Mouse (Mus musculus): ENCODE measurements at regions not wholly inside any gene's neighbourhood (a gene's known extent, or its start where the extent isn't known, plus 50 kb on each side); places are given as distances from the start of the nearest gene placed in this dataset.
"Not testable (repeated sequence)": the region's sequence is repeated elsewhere in the genome, so short reads cannot be mapped to it uniquely, and the experiment has no call there.

DNA sequence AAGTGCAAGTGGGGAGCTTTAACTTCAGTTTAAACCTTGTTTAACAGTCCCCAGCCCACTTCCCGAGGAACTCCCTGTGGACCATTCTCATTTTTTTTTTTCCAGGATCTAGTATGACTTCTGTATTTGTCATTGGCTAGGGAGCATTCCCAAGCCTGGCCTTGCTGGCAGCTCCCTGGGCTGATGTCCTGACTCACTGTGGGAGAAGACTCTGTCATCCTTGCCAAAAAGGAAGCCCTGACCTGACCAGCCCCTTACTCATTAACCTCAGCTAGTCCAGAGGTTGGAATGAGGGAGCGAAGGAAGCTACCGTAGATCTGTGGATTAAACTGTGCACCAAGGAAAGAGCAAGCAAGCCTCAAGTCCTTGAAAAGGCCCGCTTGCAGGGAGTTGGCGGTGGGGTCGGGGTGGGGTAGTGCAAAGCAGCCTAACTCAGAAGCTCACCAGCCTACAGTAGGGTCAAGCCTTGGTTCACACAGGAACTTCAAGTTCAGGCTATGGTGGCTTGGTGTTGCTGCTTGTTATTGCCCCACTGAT, 130.3 kb downstream of the Kcnrg start:
- Histone ChIP-seq H3K36me3 (replicated peaks) (no peaks in the 10 kb centered on the region), H3K9me3 (no peaks in the 10 kb centered on the region; the same call in 1 of the 2 replicates), H3K4me1 (peaks cover 28% of the 10 kb centered on the region), H3K27ac (replicated peaks) (peak overlapping the region; percentile 76), H3K4me3 (no peak overlapping the region), H3K27me3 (replicated peaks; ENCODE audit: low read depth, poor library complexity, severe bottlenecking) (no peaks in the 10 kb centered on the region)
- 75% methylated on average over 6 of the region's 6 CpGs for WGBS
- DNase-seq (ENCODE audit: low spot score) = no peak

DNA sequence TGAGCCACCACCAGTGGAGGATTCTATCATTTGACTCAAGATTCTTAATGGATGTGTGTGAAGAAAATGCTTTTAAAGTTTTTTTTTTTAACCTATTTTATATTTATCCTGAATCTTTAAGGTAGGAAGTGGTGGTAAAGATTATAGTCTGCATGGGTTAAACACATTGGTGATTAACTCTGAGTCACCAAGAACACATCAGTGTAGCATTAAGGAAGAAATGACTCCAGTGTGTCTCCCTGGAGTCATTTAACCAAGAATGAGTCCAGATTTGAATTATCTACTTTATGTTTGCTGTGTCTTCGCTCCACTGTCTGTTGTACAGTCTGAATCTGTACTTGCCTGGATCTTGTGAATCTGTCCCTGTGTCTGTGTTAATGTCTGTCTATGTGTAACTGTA, 132.2 kb downstream of the Kcnrg start:
- Histone ChIP-seq H3K4me1 (peaks cover 28% of the 10 kb centered on the region), H3K9me3 (no peaks in the 10 kb centered on the region; the same call in 1 of the 2 replicates), H3K4me3 (no peak overlapping the region), H3K36me3 (replicated peaks) (no peaks in the 10 kb centered on the region), H3K27ac (replicated peaks) (no peak overlapping the region), H3K27me3 (replicated peaks; ENCODE audit: low read depth, poor library complexity, severe bottlenecking) (no peaks in the 10 kb centered on the region)
- no peak for DNase-seq (ENCODE audit: low spot score)
- WGBS = 90% methylated on average over 1 of the region's 1 CpGs

DNA sequence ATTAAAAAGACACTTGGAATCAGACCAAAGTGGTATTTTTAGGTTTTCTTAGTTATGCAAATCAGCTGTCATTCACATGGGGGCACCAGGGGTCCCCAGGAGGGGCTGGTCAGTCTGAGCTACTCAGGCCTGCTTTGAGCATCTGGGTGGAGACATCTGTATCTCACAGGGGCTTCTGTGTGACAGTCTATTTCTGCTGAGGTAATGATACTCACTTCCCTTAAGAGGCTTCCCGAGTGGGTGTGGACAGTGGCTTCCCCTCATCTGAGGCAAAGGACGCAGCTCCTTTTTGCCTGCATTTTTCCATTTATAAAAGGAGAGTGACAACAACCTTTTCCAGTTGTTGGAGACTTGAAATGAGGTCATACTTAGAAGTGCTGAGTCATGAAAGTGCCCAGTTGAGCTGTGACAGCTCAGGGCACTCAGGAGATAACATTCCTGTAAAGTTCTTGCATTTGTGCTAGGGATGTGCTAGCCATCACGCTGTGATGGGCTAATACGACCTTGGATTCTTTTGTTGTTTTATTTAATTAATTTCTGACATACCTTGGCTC, 136.7 kb downstream of the Kcnrg start:
- 46% methylated on average over 4 of the region's 4 CpGs for WGBS
- no peaks in the 10 kb centered on the region; the same call in 1 of the 2 replicates for H3K9me3 ChIP-seq
- no peak overlapping the region for H3K4me3 ChIP-seq
- H3K27me3 ChIP-seq (replicated peaks; ENCODE audit: low read depth, poor library complexity, severe bottlenecking) = no peaks in the 10 kb centered on the region
- H3K4me1 ChIP-seq = no peaks in the 10 kb centered on the region
- no peak overlapping the region for H3K27ac ChIP-seq (replicated peaks)
- H3K36me3 ChIP-seq (replicated peaks) = no peaks in the 10 kb centered on the region
- DNase-seq (ENCODE audit: low spot score) = no peak

DNA sequence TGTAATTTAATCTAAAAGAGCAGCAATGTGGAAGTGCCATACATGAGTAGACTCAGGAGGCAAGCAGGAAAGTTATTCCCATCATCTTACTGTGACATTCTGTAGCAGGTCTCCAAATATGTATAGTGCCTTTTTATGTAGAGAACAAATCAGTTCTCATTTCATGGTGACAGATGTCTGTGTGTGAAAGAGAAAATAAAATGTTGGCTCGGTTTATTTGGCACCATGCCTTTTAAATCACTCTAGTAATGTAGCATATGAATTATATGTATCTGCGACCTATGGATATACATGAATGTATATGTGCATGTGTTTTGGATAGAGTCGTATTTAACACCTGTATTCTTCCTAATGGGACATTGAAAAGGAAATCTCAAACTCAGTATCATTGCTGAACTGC, 146.2 kb downstream of the Kcnrg start:
- H3K9me3 ChIP-seq = no peaks in the 10 kb centered on the region
- no peak overlapping the region for H3K27ac ChIP-seq (replicated peaks)
- WGBS = 92% methylated on average over 3 of the region's 3 CpGs
- H3K4me3 ChIP-seq = no peak overlapping the region
- 0 out of 2 replicates have a peak, but pooled peaks cover 9% of the 10 kb centered on the region for H3K27me3 ChIP-seq (replicated peaks; ENCODE audit: low read depth, poor library complexity, severe bottlenecking)
- H3K4me1 ChIP-seq = peaks cover 14% of the 10 kb centered on the region
- H3K36me3 ChIP-seq (replicated peaks) = no peaks in the 10 kb centered on the region
- DNase-seq (ENCODE audit: low spot score) = no peak

DNA sequence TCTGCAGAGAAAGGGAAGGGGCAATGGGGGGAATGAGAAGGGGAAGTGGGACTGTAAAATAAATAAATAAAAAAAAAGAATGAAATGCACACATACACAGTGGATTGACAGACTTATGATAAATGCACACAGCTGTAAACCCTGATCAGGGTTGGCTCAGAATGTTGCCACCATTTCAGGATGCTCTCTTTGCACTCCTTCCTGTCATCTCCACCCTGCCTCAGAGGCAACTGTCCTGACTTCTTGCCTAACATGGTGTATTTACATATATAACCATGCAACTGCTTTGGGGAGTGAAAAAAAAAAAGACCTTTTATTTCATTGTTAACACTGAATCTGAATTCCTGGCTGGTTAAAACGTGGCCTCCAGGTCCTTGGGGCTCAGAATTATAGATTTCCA, 149.4 kb downstream of the Kcnrg start:
- Histone ChIP-seq H3K36me3 (replicated peaks) (no peaks in the 10 kb centered on the region), H3K27me3 (replicated peaks; ENCODE audit: low read depth, poor library complexity, severe bottlenecking) (0 out of 2 replicates have a peak, but pooled peaks cover 9% of the 10 kb centered on the region), H3K4me3 (no peak overlapping the region), H3K9me3 (no peaks in the 10 kb centered on the region), H3K27ac (replicated peaks) (0 out of 2 replicates have a peak overlapping the region, but pooled peaks have one; percentile 76), H3K4me1 (peaks cover 14% of the 10 kb centered on the region)
- 16% methylated on average over 1 of the region's 1 CpGs for WGBS
- DNase-seq (ENCODE audit: low spot score) = no peak

DNA sequence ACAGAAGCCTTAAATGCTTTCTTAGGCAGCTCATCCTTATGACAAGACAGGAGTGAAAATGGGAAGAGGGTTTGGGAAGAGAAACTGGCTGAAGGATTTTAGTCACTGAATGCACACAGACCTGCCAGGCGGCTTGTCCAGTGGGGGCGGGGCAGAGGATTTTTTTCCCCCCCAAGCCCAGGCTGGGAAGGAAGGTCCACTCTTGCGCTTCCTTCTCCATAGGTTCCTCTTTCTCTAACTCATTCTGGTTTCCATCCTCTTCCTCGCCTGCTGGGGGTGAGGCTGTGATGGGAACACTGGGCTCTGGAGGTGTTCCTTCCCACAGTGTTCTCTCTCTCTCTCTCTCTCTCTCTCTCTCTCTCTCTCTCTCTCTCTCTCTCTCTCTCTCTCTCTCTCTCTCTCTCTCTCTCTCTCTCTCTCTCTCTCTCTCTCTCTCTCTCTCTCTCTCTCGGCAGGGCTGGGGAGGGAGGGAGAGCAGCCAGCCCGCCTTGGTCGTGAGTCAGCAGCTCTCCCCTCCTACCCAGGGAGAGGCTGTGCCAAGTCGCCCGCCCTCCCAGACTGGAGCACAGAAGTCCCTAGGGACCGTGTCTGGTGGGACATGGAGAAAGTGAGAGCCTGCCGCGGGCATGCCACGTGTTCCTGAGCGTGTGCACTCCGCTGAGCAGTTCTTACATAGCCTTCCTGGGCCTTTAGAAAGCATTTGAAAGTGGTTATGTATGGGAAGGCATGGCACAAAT, 150.0 kb downstream of the Kcnrg start:
- Histone ChIP-seq H3K27me3 (replicated peaks; ENCODE audit: low read depth, poor library complexity, severe bottlenecking) (0 out of 2 replicates have a peak, but pooled peaks cover 9% of the 10 kb centered on the region), H3K9me3 (no peaks in the 10 kb centered on the region), H3K36me3 (replicated peaks) (no peaks in the 10 kb centered on the region), H3K4me1 (peaks cover 14% of the 10 kb centered on the region), H3K27ac (replicated peaks) (peak overlapping the region; percentile 76), H3K4me3 (peak overlapping the region; percentile 45)
- DNase-seq (ENCODE audit: low spot score) = peak; percentile 67
- 7% methylated on average over 15 of the region's 15 CpGs for WGBS

DNA sequence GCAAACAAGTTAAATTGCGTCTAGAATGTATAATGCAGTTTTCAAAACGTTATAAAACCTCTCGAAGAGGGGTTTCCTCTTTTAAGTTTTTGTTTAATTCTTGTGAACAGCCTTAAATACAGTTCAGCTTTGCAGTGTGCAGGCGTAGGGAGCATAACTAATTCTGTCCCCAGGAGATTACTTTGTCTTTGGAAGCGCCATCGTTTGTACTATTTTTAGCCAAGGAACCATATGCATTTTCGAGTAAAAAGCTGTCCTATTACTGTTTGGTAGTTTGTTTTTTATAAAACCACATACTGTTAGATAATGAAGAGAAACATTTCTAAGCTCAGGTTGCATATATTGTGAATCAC, 150.5 kb downstream of the Kcnrg start:
- H3K27ac ChIP-seq (replicated peaks) = peak overlapping the region; percentile 76
- H3K36me3 ChIP-seq (replicated peaks) = no peaks in the 10 kb centered on the region
- no peak for DNase-seq (ENCODE audit: low spot score)
- peak overlapping the region; percentile 45; the same call in 1 of the 2 replicates for H3K4me3 ChIP-seq
- 35% methylated on average over 7 of the region's 7 CpGs for WGBS
- H3K9me3 ChIP-seq = no peaks in the 10 kb centered on the region
- H3K27me3 ChIP-seq (replicated peaks; ENCODE audit: low read depth, poor library complexity, severe bottlenecking) = 0 out of 2 replicates have a peak, but pooled peaks cover 9% of the 10 kb centered on the region
- peaks cover 14% of the 10 kb centered on the region for H3K4me1 ChIP-seq

DNA sequence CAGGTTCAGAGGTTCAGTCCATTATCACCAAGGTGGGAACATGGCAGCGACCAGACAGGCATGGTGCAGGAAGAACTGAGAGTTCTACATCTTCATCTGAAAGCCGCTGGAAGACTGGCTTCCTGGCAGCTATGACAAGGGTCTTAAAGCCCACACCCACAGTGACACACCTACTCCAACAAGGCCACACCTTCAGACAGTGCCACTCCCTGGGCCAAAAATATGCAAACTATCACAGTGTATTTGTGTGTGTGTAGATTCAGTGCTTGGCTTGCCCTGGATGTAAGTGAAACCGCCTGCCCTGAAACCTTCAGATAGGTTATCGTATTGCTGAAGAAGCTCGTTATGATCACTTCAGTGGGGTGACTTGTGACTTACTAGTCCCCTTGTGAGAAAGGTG, 151.3 kb downstream of the Kcnrg start:
- Histone ChIP-seq H3K27me3 (replicated peaks; ENCODE audit: low read depth, poor library complexity, severe bottlenecking) (0 out of 2 replicates have a peak, but pooled peaks cover 9% of the 10 kb centered on the region), H3K4me3 (no peak overlapping the region), H3K9me3 (no peaks in the 10 kb centered on the region), H3K4me1 (peaks cover 14% of the 10 kb centered on the region), H3K27ac (replicated peaks) (no peak overlapping the region), H3K36me3 (replicated peaks) (no peaks in the 10 kb centered on the region)
- DNase-seq (ENCODE audit: low spot score) = no peak
- 88% methylated on average over 5 of the region's 5 CpGs for WGBS

DNA sequence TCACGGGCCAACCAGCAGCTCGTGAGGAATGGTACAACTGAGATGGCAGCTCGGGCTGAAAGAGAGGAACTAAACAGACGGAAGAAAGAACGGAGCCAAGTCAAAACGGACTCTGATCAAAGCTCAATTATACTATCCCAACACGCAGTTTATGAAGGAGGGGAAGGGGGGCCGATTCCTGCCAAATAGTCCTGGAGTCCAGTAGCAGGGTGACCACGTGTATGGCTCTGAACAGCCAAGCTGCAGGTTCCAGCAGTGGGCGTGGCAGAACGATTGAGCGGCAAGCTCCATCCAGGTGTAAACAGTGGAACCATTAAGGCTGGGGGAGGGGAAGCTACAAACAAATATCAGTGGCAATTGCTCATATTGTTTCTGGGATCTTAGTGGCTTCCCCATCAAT, 152.9 kb downstream of the Kcnrg start:
- not testable (repeated sequence) for H3K36me3 ChIP-seq (replicated peaks); H3K9me3 ChIP-seq; H3K27ac ChIP-seq (replicated peaks); DNase-seq (ENCODE audit: low spot score); H3K4me3 ChIP-seq; H3K27me3 ChIP-seq (replicated peaks; ENCODE audit: low read depth, poor library complexity, severe bottlenecking)
- peaks cover 14% of the 10 kb centered on the region for H3K4me1 ChIP-seq
- WGBS = 81% methylated on average over 12 of the region's 12 CpGs

DNA sequence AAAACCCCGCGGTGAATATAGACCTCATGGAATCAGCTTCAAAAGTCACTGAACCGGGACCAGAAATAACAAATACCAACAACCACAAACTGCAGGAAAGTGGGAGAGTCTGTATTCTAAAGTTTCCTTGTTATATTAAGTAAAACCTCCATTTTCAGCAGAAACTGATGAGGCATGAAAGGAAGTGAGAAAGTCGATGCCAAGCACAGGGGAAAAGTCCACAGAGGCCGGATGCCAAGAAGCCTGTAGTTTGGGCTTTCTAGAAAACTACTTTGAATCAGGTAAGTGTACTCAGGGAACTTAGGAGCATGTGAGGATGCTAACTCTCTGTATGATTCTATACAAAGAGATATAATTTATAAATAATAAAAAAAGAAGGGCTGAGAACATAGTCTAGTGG, 154.8 kb downstream of the Kcnrg start:
- Histone ChIP-seq H3K27ac (replicated peaks) (no peak overlapping the region), H3K36me3 (replicated peaks) (no peaks in the 10 kb centered on the region), H3K27me3 (replicated peaks; ENCODE audit: low read depth, poor library complexity, severe bottlenecking) (no peaks in the 10 kb centered on the region), H3K9me3 (no peaks in the 10 kb centered on the region), H3K4me1 (peaks cover 11% of the 10 kb centered on the region), H3K4me3 (no peak overlapping the region)
- DNase-seq (ENCODE audit: low spot score) = no peak
- 91% methylated on average over 5 of the region's 5 CpGs for WGBS

DNA sequence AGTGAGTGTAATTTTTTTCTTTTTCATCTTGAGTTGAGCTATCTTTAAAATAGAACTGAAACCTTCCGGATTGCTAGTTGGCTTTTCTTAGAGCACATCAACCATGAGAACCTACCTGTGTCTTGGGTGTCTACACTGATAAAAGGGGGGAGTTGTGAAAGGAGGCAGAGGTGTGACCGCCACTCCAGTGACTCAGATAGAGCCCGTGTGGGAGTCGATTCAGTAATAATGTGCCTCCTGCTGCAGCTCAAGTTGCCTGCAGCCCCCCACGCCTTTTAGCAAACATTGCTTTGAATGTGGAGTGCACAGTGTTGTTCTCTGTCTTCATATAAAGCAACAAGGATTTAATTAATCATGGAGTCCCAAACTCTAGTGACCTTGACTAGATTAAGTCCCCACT, 162.6 kb downstream of the Kcnrg start:
- WGBS = 84% methylated on average over 5 of the region's 5 CpGs
- H3K36me3 ChIP-seq (replicated peaks) = no peaks in the 10 kb centered on the region
- H3K4me3 ChIP-seq = no peak overlapping the region
- H3K4me1 ChIP-seq = peaks cover 9% of the 10 kb centered on the region
- no peak for DNase-seq (ENCODE audit: low spot score)
- no peak overlapping the region for H3K27ac ChIP-seq (replicated peaks)
- no peaks in the 10 kb centered on the region for H3K9me3 ChIP-seq
- no peaks in the 10 kb centered on the region for H3K27me3 ChIP-seq (replicated peaks; ENCODE audit: low read depth, poor library complexity, severe bottlenecking)

DNA sequence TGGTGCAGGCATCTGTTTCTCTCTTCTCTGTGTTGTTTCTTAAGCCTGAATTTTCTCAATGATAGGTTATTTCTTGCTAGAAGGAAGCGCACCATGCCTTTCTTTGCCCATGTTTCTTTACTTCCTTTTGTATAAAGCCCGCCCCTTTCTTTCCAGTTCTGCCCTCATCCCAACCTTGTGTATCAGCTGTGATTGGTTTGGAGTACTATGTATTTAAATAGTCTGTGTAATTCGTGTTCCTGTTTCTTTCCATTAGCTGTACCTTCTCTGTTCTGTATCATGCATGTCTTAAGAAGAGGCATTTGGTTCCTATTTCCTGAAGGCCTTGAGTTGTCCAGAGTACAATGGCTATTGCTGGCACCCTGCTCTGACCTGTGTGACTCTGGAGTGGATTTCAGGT, 166.9 kb downstream of the Kcnrg start:
- no peak for DNase-seq (ENCODE audit: low spot score)
- H3K27me3 ChIP-seq (replicated peaks; ENCODE audit: low read depth, poor library complexity, severe bottlenecking) = no peaks in the 10 kb centered on the region
- H3K4me1 ChIP-seq = peaks cover 9% of the 10 kb centered on the region
- WGBS = 80% methylated on average over 3 of the region's 3 CpGs
- no peak overlapping the region for H3K27ac ChIP-seq (replicated peaks)
- no peaks in the 10 kb centered on the region for H3K36me3 ChIP-seq (replicated peaks)
- H3K9me3 ChIP-seq = no peaks in the 10 kb centered on the region
- H3K4me3 ChIP-seq = no peak overlapping the region

DNA sequence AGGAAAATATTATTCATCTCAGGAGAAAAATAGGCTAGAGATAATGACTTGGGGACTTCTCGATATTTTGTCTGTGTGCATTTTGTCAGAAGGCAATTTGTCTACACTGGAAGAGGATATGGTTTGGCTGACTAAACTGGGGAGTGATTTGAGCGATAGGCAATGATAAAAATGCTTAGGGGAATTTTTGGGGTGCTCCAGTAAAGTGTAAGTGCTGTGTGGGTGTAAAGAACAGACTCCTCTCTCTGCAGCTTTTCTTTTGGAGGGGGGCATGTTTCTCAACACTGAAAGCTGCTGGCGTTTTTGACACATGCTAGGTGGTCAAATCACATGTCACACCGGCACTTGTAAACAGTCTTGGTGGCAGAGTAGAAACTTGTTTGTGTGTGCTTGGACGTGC, 171.4 kb downstream of the Kcnrg start:
- Histone ChIP-seq H3K27me3 (replicated peaks; ENCODE audit: low read depth, poor library complexity, severe bottlenecking) (no peaks in the 10 kb centered on the region), H3K4me3 (no peak overlapping the region), H3K4me1 (peaks cover 9% of the 10 kb centered on the region; the same call in 1 of the 2 replicates), H3K27ac (replicated peaks) (no peak overlapping the region), H3K36me3 (replicated peaks) (no peaks in the 10 kb centered on the region), H3K9me3 (no peaks in the 10 kb centered on the region)
- DNase-seq (ENCODE audit: low spot score) = no peak
- 84% methylated on average over 5 of the region's 5 CpGs for WGBS
